Mouse (Mus musculus) lung, postnatal 25 days (tissue): ENCODE results near the gene Gm42417.

ENCODE experiments used
- DNase-seq: peaks from one replicate; pipeline ENCODE4 v3.0.0; 2022; ENCODE audit warnings: low spot score

The Gm42417 gene

GRCm38 (mm10) chr1:36539186-36539585 is at the start of gene Gm42417:
TSS of gene Gm42417 (minus strand) at chr1:36539429.
- peak; percentile 92 for DNase-seq

DNA sequence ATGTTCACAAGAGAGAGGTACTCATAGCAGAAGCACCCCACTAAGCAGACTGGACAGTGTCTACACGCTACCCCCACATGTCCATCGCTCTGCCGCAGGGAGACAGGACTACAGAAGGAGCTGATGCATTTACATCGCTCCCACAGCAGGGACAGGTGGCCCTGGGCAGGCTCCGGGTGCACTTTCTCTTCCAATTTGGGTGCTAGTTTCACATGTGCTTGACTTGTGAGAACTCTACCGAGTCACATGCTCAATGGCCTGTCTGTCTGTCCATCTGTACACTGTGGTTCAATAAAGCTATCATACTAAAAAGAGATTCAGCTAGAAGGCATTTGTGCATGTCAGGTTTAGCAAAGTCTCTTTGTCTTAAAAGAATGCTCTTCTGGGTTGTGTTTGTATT is 48.6 kb upstream of the Gm42417 start:
- DNase-seq = no peak

DNA sequence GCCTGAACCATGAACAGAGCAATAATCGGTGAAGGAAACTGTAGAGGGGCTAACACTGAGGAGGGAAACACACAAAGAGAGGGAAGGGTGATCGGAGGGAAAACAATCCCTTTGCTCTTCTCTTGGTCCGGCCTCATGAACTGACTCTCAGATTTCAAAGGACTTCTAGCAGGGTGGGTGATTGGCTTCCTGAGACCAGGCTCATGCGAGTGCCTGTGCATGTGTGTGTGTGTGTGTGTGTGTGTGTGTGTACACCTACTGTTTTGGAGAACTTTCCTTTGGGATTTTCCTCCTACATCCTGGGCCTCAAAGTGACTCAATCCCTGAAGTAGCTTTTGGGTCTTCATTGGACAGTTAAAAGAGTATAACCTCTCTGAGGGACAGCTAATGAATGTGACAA is 47.1 kb upstream of the Gm42417 start:
- DNase-seq = no peak

DNA sequence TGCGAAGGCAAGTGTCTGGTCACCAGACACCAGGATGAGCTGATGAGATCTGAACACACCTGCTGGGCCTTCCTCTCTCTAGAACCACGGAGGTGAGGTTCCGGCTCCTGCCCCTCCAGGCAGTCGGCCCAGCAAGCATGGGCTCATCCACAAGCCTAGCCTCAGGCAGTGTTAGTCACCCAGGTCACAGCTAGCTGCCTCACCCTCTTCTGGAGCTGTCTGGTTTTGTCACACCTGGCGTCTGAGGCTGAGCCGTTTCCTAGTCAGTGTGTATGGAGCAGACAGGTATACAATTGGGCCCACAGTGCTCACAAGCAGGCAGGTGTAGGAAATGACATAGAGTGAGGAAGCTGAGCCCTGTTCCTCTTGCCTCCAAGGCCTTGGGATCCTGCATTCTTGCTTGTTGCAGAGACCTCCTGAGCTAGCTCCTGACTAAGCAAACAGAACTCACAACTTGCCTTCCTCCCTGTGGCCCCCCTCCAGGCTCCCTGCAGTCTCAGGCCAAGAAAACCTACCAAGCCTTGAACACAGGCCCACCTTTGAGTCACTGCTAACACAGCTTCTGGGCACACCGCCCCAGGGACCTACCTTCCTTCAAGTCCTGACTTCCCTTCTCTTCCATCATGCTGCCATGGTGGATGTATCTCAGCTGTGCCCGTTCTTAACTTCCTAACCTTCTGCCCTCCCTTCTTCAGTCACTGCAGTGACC is 44.3 kb upstream of the Gm42417 start:
- no peak for DNase-seq

GRCm38 (mm10) chr1:36582211-36582610 is 43.0 kb upstream of the Gm42417 start:
- no peak for DNase-seq

- no peak for DNase-seq
Observed at GRCm38 (mm10) chr1:36581260-36581659, 42.0 kb upstream of the Gm42417 start.

DNA sequence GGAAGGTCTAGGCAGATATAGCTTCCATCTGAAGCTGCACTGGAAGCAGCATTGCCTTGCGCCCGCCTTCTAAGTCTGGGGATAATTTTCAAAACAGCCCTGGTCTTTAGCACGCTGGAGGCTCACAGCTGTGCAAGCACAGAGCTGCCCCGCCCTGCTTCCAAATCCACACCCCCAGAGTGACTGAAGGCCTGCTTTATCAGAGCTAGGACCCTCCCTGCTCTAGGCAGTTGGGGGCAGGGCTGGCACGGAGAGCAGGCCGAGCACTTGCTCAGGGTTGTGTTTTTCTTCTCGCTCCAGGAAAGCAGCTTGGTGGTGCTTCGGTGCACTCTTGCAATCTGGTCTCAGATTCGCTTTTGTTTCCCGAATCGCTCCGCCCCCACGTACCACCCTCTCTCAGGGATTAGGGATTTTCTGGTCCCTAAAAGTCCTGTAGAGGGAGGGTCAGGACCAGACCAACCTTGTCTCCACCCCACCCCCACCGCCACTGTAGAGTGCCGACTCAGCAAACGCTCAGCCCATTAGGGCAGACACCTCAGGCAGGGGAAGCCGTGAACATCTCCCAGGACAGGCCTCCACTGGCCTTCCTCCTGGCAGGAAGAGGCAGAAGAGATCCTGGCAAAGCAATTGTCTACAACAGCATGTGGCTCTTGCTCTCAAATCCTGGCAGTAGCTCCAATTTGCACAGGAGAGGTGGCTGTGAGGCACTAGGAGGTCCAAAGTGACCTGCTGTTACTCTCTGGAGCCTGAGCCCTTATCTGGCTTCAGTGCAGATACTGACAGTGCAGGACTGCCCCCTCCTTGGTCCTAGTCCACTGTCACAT is 41.4 kb upstream of the Gm42417 start:
- DNase-seq = no peak

DNA sequence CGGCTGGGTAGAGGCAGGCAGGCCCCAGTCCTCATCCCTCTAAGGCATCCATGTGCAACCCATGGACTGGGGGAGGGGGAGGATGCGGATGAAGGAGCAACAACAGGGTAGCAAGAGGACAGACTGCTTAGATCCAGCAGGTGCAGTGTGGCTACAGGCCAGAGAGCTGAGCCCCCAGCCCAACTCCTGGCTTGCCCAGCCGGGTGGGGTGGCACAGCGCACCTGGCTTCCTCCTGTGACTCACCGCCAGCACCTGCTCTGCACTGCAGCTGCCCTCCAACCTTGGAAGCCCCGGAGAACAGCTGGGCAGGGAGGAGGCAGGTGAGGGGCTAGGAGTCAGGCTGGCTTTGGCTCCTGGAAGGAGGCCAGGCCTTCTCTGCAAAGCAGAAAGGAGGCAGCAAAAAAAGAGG is 40.8 kb upstream of the Gm42417 start:
- no peak for DNase-seq

GRCm38 (mm10) chr1:36576991-36577675 is 37.9 kb upstream of the Gm42417 start:
- DNase-seq = no peak

DNA sequence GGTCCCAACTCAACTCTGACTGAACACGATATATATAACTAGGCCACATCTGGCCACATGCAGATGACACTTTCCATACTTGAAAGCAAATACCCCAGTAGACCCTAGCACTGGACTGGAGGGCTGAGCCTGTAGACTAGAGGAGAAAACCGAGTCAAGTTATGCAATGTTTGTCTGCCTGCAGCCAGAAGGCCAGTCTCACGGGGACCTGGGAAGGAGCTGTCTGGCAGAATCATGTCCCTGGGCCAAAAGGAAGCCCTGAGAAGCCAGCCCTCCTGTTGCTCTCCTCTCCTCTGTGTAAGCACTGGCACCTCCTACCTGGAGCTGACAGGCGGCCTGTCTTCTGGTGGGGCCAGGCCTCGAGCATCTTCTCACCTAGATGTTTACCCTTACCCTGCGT is 36.1 kb upstream of the Gm42417 start:
- DNase-seq = no peak

- no peak for DNase-seq
Observed at GRCm38 (mm10) chr1:36574196-36574955, 35.1 kb upstream of the Gm42417 start.

GRCm38 (mm10) chr1:36573524-36573923 is 34.3 kb upstream of the Gm42417 start:
- DNase-seq = no peak

- DNase-seq = no peak
Observed at GRCm38 (mm10) chr1:36572709-36573108, 33.5 kb upstream of the Gm42417 start.

GRCm38 (mm10) chr1:36572140-36572700 is 33.0 kb upstream of the Gm42417 start:
- DNase-seq = no peak

- peak; percentile 85 for DNase-seq
Observed at GRCm38 (mm10) chr1:36571627-36572026, 32.4 kb upstream of the Gm42417 start.

GRCm38 (mm10) chr1:36570320-36570719 is 31.1 kb upstream of the Gm42417 start:
- no peak for DNase-seq

GRCm38 (mm10) chr1:36569694-36570276 is 30.6 kb upstream of the Gm42417 start:
- no peak for DNase-seq

- no peak for DNase-seq
Observed at GRCm38 (mm10) chr1:36568776-36569175, 29.5 kb upstream of the Gm42417 start.

DNA sequence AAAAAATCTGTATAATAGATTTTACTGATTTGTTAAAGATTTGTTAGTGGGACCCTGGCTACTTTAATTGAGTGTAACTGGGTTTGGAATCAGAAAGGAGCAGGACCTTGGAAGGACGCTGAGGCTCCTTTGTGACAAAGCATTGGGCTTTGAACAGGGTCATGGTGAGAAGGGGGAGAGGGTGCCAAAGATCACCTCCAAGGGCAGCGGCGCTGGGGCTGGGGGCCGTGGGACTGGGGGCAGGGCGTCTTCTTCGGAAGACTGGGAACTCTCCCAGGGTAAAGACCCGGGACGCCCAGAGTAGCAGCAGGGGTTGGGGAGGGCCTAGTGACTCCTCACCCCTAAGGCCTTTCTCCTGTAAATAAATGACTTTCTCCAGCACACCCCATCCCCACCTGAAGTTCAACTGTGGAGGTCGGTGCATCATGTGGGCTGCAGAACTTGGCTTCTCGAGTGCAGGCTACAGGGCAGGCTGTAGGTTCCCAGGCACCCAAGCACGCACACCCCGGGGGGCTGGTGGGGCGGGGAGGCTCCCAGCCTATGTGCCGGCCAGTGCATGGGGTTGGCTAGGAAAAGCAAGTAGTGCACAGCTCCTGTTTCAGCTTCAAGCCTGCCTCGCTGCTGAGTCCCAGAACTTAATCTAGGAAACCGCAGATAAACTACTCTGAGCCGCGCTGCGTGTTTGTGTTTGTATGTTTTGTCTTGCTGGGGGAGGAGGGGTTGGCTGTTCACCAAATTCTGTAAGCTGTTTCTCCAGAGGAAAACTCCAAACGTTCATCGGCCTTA is 28.8 kb upstream of the Gm42417 start:
- DNase-seq = no peak

DNA sequence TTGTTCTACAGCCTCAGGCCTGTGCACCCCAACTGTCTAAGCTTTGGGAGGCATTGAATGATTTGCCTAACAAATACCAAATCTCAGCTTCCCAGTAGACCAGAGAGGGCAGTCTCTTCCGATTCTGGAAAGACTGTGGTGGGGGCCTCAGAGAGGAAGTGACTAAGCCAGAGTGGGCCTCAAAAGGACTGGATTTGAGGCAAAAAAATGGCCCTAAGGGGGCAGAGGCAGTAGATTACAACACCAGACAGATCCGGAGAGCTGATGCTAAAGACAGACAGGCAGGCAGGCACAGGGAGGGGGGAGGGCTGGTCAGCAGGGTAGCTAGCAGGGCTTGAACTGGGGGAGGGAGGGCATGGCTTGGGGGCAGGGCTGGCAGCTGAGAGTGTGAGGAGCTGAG is 27.2 kb upstream of the Gm42417 start:
- DNase-seq = no peak

DNA sequence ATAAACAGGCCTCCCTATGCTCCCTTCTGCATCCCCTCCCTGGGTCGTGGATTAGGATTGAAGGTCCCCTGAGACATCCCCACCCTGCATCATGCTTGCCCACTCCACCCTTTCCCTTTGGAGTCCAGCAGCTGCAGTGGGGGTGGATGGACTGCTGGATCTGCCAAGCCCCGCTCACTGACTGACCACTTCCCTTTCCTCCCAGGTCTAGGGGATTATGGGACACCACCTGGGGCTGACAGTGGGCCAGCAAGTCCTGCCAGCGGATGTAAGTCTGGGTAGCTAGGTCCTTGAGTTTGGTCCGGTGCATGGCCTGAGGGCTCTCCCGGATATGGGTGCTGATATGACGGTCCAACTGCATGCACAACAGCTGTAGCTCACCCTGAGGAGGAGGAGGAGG is 24.9 kb upstream of the Gm42417 start:
- DNase-seq = no peak
